Mouse (Mus musculus): ENCODE results near the gene Entpd3.

DNA sequence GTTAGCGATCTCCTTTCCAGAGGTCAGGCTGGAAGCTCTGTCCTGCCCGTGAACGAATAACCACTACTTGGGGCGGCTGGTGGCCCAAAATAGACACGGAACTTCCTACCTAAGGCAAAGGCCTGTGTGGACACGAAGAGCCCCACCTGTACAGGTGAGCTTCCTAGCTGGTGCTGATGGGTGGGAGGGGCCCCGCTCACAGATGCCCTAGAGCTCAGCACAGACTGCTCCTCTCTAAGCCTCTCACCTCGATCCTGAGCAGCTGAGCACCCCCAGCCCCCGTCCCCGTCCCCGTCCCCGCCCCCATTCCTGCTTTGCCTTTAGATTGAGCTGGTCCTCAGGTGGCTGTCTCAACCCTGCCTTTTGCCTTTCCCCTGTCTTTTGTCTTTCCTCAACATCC lies 64.3 kb downstream of the Entpd3 start:
- TF ChIP-seq CTCF (conservative IDR thresholded peaks at IDR 0.05; ENCODE audit: low read length) (no peak), NANOG (IDR thresholded peaks at IDR 0.05; ENCODE audit: borderline replicate concordance, low read length) (no peak)

Data from E14TG2a.4 (cell line).